Mouse (Mus musculus) stomach, embryonic 16.5 days (tissue): ENCODE measurements around the gene Rab11fip5. TPM values are rescaled to one million over a fixed set of nuclear protein-coding genes. Genes with fewer than 3 reads are reported as not detected.

Source experiments
- ATAC-seq: fragments of 200-750 bp; cut with Nextera tagmentation; 2 replicates; pipeline ENCODE4 v1.8.0; 2017; ENCODE audit warnings: moderate number of reproducible peaks, moderate TSS enrichment; ENCODE audit not compliant: insufficient read depth, low FRiP score
- H3K27ac ChIP-seq: fragments of 300-500 bp; sonication (generic); 2 replicates; pipeline ENCODE4 v1.5.1; 2014; ENCODE audit warnings: low read length
- H3K27me3 ChIP-seq: fragments of 300-500 bp; sonication (generic); 2 replicates; pipeline ENCODE4 v1.6.1; 2014; ENCODE audit warnings: low read length, control low read depth, mixed read lengths; ENCODE audit not compliant: control insufficient read depth, insufficient read depth
- H3K36me3 ChIP-seq: fragments of 300-500 bp; sonication (generic); 2 replicates; pipeline ENCODE4 v1.6.1; 2014; ENCODE audit warnings: low read length; ENCODE audit not compliant: control insufficient read depth, insufficient read depth
- H3K4me1 ChIP-seq: fragments of 300-500 bp; sonication (generic); 2 replicates; pipeline ENCODE4 v1.6.1; 2014; ENCODE audit warnings: low read length, control low read depth, mixed read lengths; ENCODE audit not compliant: control insufficient read depth, insufficient read depth
- H3K4me2 ChIP-seq: fragments of 300-500 bp; sonication (generic); 2 replicates; pipeline ENCODE4 v1.6.1; 2014; ENCODE audit warnings: low read depth, low read length, mixed read lengths
- H3K4me3 ChIP-seq: fragments of 300-500 bp; sonication (generic); replicated peaks from 2 replicates; pipeline ENCODE4 v1.5.1; 2014; ENCODE audit warnings: mild to moderate bottlenecking, low read length
- H3K9ac ChIP-seq: fragments of 300-500 bp; sonication (generic); 2 replicates; pipeline ENCODE4 v1.6.1; 2014; ENCODE audit warnings: low read length
- H3K9me3 ChIP-seq: fragments of 300-500 bp; sonication (generic); replicated peaks from 2 replicates; pipeline ENCODE4 v1.6.1; 2016; ENCODE audit warnings: low read length, control low read depth; ENCODE audit not compliant: control insufficient read depth
- WGBS: fragments of 180-500 bp; shearing (Covaris S2); extraction: QIAGEN DNeasy Blood & Tissue Kit; methylation state at CpG from one replicate; pipeline ENCODE4 v1.1.7; 2014; 5-methylcytosine and 5-hydroxymethylcytosine counted together
- polyA plus RNA-seq: library from polyadenylated mRNA; unstranded; fragments of >200 nt; fragmentation: Nextera tagmentation; extraction: Ambion mirVana; gene quantifications from 2 replicates; pipeline ENCODE4 v1.2.1, GENCODE M21; 2015

Rab11fip5 gene
- polyA plus RNA-seq, 1 experiment from 2014 or later, result 10.2 TPM

- WGBS, result 88% methylated on average over 2 of the region's 2 CpGs
- no peaks in the 10 kb centered on the region for H3K4me1 ChIP-seq
- H3K9me3 ChIP-seq, result no peaks in the 10 kb centered on the region
- ATAC-seq, result no peak
- no peaks in the 10 kb centered on the region for H3K27me3 ChIP-seq
- no peak overlapping the region for H3K9ac ChIP-seq
- no peaks in the 10 kb centered on the region for H3K36me3 ChIP-seq
- H3K27ac ChIP-seq, result no peak overlapping the region
- no peak overlapping the region for H3K4me2 ChIP-seq
- H3K4me3 ChIP-seq, result no peak overlapping the region
Observed at GRCm38 (mm10) chr6:85316211-85316610, 58.2 kb downstream of the Rab11fip5 start.

GRCm38 (mm10) chr6:85314064-85314798, 60.2 kb downstream of the Rab11fip5 start:
- no peak for ATAC-seq
- 50% methylated on average over 9 of the region's 9 CpGs for WGBS
- no peak overlapping the region for H3K4me2 ChIP-seq

GRCm38 (mm10) chr6:85307894-85308293, 66.5 kb downstream of the Rab11fip5 start:
- WGBS, result 75% methylated on average over 4 of the region's 4 CpGs

More at GRCm38 (mm10) chr6:85314064-85314798, 60.2 kb downstream of the Rab11fip5 start:
- H3K4me3 ChIP-seq, result no peak overlapping the region
- no peaks in the 10 kb centered on the region for H3K4me1 ChIP-seq
- no peak overlapping the region for H3K9ac ChIP-seq
- H3K9me3 ChIP-seq, result no peaks in the 10 kb centered on the region
- no peaks in the 10 kb centered on the region for H3K36me3 ChIP-seq
- H3K27ac ChIP-seq, result no peak overlapping the region
- no peaks in the 10 kb centered on the region for H3K27me3 ChIP-seq

GRCm38 (mm10) chr6:85306375-85306774, 68.1 kb downstream of the Rab11fip5 start:
- H3K27ac ChIP-seq, result no peak overlapping the region
- H3K27me3 ChIP-seq, result no peaks in the 10 kb centered on the region
- H3K36me3 ChIP-seq, result no peaks in the 10 kb centered on the region
- WGBS, result 86% methylated on average over 3 of the region's 3 CpGs
- no peak overlapping the region for H3K4me2 ChIP-seq
- peaks cover 10% of the 10 kb centered on the region for H3K4me1 ChIP-seq
- H3K9ac ChIP-seq, result no peak overlapping the region
- ATAC-seq, result no peak
- no peaks in the 10 kb centered on the region for H3K9me3 ChIP-seq
- no peak overlapping the region for H3K4me3 ChIP-seq

More at GRCm38 (mm10) chr6:85307894-85308293, 66.5 kb downstream of the Rab11fip5 start:
- ATAC-seq, result no peak
- no peak overlapping the region for H3K4me2 ChIP-seq
- H3K27ac ChIP-seq, result no peak overlapping the region
- no peak overlapping the region for H3K9ac ChIP-seq
- H3K27me3 ChIP-seq, result no peaks in the 10 kb centered on the region
- peaks cover 3% of the 10 kb centered on the region for H3K4me1 ChIP-seq
- H3K9me3 ChIP-seq, result no peaks in the 10 kb centered on the region
- no peak overlapping the region for H3K4me3 ChIP-seq
- H3K36me3 ChIP-seq, result no peaks in the 10 kb centered on the region

GRCm38 (mm10) chr6:85305826-85306225, 68.6 kb downstream of the Rab11fip5 start:
- H3K4me3 ChIP-seq, result no peak overlapping the region

GRCm38 (mm10) chr6:85304966-85305365, 69.5 kb downstream of the Rab11fip5 start:
- Histone ChIP-seq H3K9ac (no peak overlapping the region), H3K9me3 (no peaks in the 10 kb centered on the region), H3K4me1 (peaks cover 10% of the 10 kb centered on the region), H3K27ac (no peak overlapping the region), H3K36me3 (no peaks in the 10 kb centered on the region), H3K4me3 (no peak overlapping the region), H3K4me2 (no peak overlapping the region), H3K27me3 (no peaks in the 10 kb centered on the region)
- WGBS, result 85% methylated on average over 5 of the region's 5 CpGs
- ATAC-seq, result no peak

More at GRCm38 (mm10) chr6:85305826-85306225, 68.6 kb downstream of the Rab11fip5 start:
- no peak for ATAC-seq
- Histone ChIP-seq H3K27me3 (no peaks in the 10 kb centered on the region), H3K36me3 (no peaks in the 10 kb centered on the region), H3K27ac (no peak overlapping the region), H3K4me1 (peaks cover 10% of the 10 kb centered on the region), H3K9ac (no peak overlapping the region), H3K9me3 (no peaks in the 10 kb centered on the region), H3K4me2 (no peak overlapping the region)

- Histone ChIP-seq H3K36me3 (no peaks in the 10 kb centered on the region), H3K4me3 (no peak overlapping the region), H3K27ac (peak overlapping the region; percentile 72), H3K9ac (no peak overlapping the region; the same call in 1 of the 2 replicates), H3K27me3 (no peaks in the 10 kb centered on the region), H3K4me1 (peaks cover 10% of the 10 kb centered on the region), H3K4me2 (no peak overlapping the region), H3K9me3 (no peaks in the 10 kb centered on the region)
- peak; percentile 85 for ATAC-seq
- 50% methylated on average over 3 of the region's 3 CpGs for WGBS
Observed at GRCm38 (mm10) chr6:85302326-85303055, 71.9 kb downstream of the Rab11fip5 start.

- Histone ChIP-seq H3K27me3 (no peaks in the 10 kb centered on the region), H3K36me3 (no peaks in the 10 kb centered on the region), H3K4me3 (no peak overlapping the region), H3K27ac (no peak overlapping the region), H3K4me2 (no peak overlapping the region), H3K9me3 (no peaks in the 10 kb centered on the region), H3K9ac (no peak overlapping the region), H3K4me1 (peaks cover 8% of the 10 kb centered on the region; the same call in 1 of the 2 replicates)
- 68% methylated on average over 7 of the region's 7 CpGs for WGBS
- peak; percentile 67 for ATAC-seq
Observed at GRCm38 (mm10) chr6:85295384-85296167, 78.9 kb downstream of the Rab11fip5 start.
